Mouse (Mus musculus): ENCODE results near the gene Dcbld1.
"Not testable (repeated sequence)": the region's sequence is repeated elsewhere in the genome, so short reads cannot be mapped to it uniquely, and the experiment has no call there.

Gene Dcbld1

GRCm38 (mm10) chr10:52260209-52260608 is 26.8 kb downstream of the Dcbld1 start:
- no peak for DNase-seq (ENCODE audit: low spot score in 2 of 2)

GRCm38 (mm10) chr10:52264162-52264561 is 30.7 kb downstream of the Dcbld1 start:
- DNase-seq (ENCODE audit: low spot score in 2 of 2) = no peak

GRCm38 (mm10) chr10:52268879-52269278 is 35.5 kb downstream of the Dcbld1 start:
- no peak for DNase-seq (ENCODE audit: low spot score in 2 of 2)

GRCm38 (mm10) chr10:52271385-52271784 is 38.0 kb downstream of the Dcbld1 start:
- no peak for DNase-seq (ENCODE audit: low spot score in 2 of 2)

- no peak for DNase-seq (ENCODE audit: low spot score in 2 of 2)
Observed at GRCm38 (mm10) chr10:52273012-52273411, 39.6 kb downstream of the Dcbld1 start.

- peak; percentile 8 to 37 for DNase-seq (ENCODE audit: low spot score in 2 of 2)
Observed at GRCm38 (mm10) chr10:52274001-52274909, 40.8 kb downstream of the Dcbld1 start.

GRCm38 (mm10) chr10:52274910-52275604 is 41.6 kb downstream of the Dcbld1 start:
- DNase-seq (ENCODE audit: low spot score in 2 of 2) = no peak

- no peak for DNase-seq (ENCODE audit: low spot score in 2 of 2)
Observed at GRCm38 (mm10) chr10:52276579-52276978, 43.2 kb downstream of the Dcbld1 start.

DNA sequence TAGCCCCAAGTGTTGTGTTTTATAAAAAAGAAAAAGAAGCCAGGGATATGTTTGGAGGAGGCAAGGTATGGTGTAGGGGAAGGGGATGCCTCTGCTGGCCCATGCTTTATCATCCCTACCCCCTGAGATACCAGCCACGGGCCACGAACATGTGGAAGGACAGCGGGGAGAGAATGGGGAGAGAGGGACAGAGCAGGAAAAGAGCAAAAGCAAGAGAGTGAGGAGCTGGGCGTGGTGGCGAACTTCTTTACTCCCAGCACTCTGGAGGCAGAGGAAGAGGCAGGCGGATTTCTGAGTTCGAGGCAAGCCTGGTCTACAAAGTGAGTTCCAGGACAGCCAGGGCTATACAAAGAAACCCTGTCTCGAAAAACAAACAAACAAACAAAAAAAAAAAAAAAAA is 44.1 kb downstream of the Dcbld1 start:
- DNase-seq (ENCODE audit: low spot score in 2 of 2) = not testable (repeated sequence)

DNA sequence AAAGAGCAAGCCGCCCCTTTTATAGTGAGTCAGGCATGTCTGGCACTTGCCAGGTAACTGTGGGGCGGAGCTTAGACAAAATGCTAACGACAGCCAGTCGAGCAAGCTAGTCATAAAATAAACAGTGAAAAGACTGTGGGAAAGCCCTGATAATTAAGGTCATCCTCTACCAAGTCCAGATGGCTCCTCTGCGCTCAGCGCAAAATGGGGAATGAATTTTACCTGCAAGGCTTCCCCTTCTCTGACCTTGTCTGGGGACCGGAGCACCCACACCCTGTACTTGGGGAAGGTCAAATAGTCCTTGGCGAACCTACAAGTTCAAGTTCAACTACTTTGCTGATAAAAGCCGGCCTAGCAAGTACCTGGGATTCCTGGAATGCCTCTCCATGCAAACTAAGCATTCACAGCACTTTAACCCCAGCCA is 44.6 kb downstream of the Dcbld1 start:
- DNase-seq (ENCODE audit: low spot score in 2 of 2) = no peak

GRCm38 (mm10) chr10:52278866-52279265 is 45.4 kb downstream of the Dcbld1 start:
- no peak for DNase-seq (ENCODE audit: low spot score in 2 of 2)

DNA sequence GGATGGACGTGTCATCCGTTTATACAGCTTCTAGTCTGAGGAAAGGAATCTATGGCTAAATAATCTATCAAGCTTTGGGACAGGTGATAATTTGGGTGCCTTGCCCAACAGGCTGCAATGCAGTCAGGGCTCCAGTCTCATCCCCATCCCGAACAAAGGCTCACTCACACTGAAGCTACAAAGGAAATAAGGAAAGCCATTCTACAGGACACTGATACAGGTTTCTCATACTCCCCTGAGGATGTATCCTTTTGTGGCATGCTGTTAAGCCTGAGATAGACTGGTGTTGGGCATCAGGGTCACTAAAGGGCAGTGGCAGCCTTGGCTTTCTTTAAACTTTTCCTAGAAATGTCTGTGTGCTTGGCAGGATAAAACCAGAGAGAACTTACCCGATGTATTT is 46.5 kb downstream of the Dcbld1 start:
- no peak for DNase-seq (ENCODE audit: low spot score in 2 of 2)

GRCm38 (mm10) chr10:52280623-52281022 is 47.2 kb downstream of the Dcbld1 start:
- no peak for DNase-seq (ENCODE audit: low spot score in 2 of 2)

- no peak for DNase-seq (ENCODE audit: low spot score in 2 of 2)
Observed at GRCm38 (mm10) chr10:52281337-52281736, 47.9 kb downstream of the Dcbld1 start.

DNA sequence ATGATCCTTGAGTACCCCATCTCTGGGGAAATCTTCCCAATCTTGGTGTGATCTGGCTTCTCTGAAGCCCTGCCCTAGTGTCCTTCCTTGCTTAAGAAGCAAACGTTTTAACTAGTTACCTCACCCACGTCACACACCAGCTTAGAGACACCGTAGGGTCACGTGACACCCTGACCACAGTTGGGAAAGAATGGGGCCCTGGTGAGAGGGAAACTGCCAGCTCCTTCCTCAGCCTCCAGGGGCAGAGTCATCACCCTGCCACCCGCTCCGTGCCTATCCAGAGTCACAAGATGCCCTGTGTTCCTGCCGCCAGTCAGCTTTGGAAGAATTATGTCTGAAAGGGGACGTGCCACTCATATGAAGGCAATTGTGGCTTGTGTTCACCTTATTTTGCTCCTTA is 51.2 kb downstream of the Dcbld1 start:
- no peak for DNase-seq (ENCODE audit: low spot score in 2 of 2)

DNA sequence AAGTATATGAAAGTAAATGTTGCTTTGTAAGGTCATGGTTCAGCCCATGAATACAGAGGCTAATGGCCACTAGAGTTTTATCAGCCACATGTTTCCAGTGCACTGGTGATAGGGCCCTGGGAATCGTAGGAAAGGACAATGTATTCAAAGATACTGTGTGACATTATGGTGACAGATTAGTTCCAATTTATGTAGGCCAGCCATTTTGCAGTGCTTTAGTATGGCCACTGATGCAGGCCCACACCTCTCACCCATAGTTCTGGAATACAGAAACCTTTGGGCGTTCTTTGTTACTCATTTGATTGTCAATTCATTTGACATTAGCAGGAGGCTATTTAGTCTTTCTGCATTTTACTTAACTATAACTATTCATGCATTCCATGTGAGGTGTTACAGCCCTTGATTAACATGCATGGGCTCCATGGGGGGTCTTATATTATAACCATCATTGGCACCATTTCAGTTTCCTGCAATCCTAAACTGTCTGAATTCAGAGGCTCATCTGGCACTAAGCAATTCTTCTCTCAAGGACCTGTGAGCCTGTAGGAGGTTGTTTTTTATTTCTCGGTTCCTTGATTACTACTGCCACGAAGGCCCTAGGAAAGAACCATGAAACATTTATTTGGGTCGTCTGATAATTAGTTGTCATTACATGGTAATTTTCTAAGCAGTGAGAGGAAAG is 54.6 kb downstream of the Dcbld1 start:
- DNase-seq (ENCODE audit: low spot score in 2 of 2) = no peak

DNA sequence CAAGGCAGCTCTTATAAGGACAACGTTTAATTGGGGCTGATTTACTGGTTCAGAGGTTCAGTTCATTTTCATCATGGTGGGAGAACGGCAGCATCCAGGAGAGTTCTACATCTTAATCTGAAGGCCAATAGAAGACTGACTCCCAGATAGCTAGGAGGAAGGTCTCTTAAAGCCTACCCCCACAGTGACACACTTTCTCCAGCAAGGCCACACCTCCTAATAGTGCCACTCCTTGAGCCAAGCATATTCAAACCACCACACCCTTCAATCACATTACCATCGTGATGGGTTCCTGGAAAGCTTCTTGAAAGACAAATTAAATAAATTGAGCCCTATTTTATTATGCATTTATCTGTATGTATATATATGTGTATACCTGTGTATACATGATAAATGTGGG is 55.8 kb downstream of the Dcbld1 start:
- DNase-seq (ENCODE audit: low spot score in 2 of 2) = no peak

GRCm38 (mm10) chr10:52292391-52292790 is 59.0 kb downstream of the Dcbld1 start:
- not testable (repeated sequence) for DNase-seq (ENCODE audit: low spot score in 2 of 2)

- DNase-seq (ENCODE audit: low spot score in 2 of 2) = no peak
Observed at GRCm38 (mm10) chr10:52293921-52294577, 60.6 kb downstream of the Dcbld1 start.

DNA sequence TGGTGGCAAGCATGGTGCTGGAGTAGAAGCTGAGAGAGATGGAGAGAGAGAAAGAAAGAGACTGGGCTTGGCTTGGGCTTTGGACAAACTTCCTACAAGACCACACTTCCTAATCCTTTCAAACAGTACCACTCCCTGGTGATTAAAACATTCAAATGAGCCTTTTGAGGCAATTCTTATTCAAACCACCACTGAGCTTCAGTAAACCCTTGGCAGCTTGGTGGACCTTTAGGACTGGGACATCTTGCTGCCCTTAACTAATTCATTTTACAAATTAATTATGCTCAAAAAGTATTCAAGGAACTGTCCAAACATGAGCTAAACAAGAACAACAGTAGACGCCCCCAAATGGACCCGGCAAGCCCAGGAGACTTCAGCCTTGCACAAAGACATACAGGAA is 62.5 kb downstream of the Dcbld1 start:
- no peak for DNase-seq (ENCODE audit: low spot score in 2 of 2)

GRCm38 (mm10) chr10:52298568-52298967 is 65.1 kb downstream of the Dcbld1 start:
- DNase-seq (ENCODE audit: low spot score in 2 of 2) = not testable (repeated sequence)

GRCm38 (mm10) chr10:52301766-52302165 is 68.3 kb downstream of the Dcbld1 start:
- no peak for DNase-seq (ENCODE audit: low spot score in 2 of 2)
